8 mouse cellular contexts compared by ENCODE assay signal in genomic region chr11:69457006-69457579, GRCm38 (mm10). TPM values are rescaled to one million over a fixed set of nuclear protein-coding genes. Genes with fewer than 3 reads are reported as not detected.
A peak's percentile ranks its signal among the peaks of the same experiment; 100 is the strongest.
DNase-seq lines count a peak whose midpoint lies in the region; ATAC-seq lines count a peak whose summit lies in the region.

No protein-coding gene starts in this region.

- no peaks in the 10 kb centered on the region for H3K36me3 ChIP-seq in forebrain, embryonic 16.5 days (ENCODE audit: control insufficient read depth, insufficient read depth)
- H3K36me3 ChIP-seq in neural tube, embryonic 13.5 days = no peaks in the 10 kb centered on the region
- H3K36me3 ChIP-seq in intestine, embryonic 16.5 days (ENCODE audit: control insufficient read depth, insufficient read depth, low read length) = no peaks in the 10 kb centered on the region

- no peak overlapping the region for H3K4me3 ChIP-seq in forebrain, embryonic 16.5 days (replicated peaks; ENCODE audit: low read length)
- H3K4me3 ChIP-seq in neural tube, embryonic 13.5 days = no peak overlapping the region
- no peak overlapping the region for H3K4me3 ChIP-seq in intestine, embryonic 16.5 days (ENCODE audit: low read length)

- peak; percentile 50 to 67 for DNase-seq in cerebellum, postnatal 10 days
- no peak for DNase-seq in cerebellum, postnatal 25 days
- peak; percentile 79 for DNase-seq in Muller cell, postnatal 12 days (ENCODE audit: inconsistent ontology term)
- DNase-seq in kidney, postnatal 25 days = peak; percentile 49 to 78
- no peak for DNase-seq in cerebellum, adult 18-20 months

- H3K9me3 ChIP-seq in forebrain, embryonic 16.5 days (ENCODE audit: control insufficient read depth, low read length) = no peaks in the 10 kb centered on the region
- no peaks in the 10 kb centered on the region for H3K9me3 ChIP-seq in neural tube, embryonic 13.5 days
- no peaks in the 10 kb centered on the region for H3K9me3 ChIP-seq in intestine, embryonic 16.5 days (ENCODE audit: control insufficient read depth, low read length)

- ATAC-seq in forebrain, embryonic 16.5 days = peak; percentile 73; the same call in 1 of the 2 replicates
- ATAC-seq in neural tube, embryonic 13.5 days (ENCODE audit: low read depth) = peak; percentile 86; the same call in 1 of the 2 replicates
- no peak for ATAC-seq in intestine, embryonic 16.5 days

- no peak overlapping the region for H3K9ac ChIP-seq in forebrain, embryonic 16.5 days (replicated peaks; ENCODE audit: low read depth, low read length)
- H3K9ac ChIP-seq in neural tube, embryonic 13.5 days = no peak overlapping the region
- H3K9ac ChIP-seq in intestine, embryonic 16.5 days (ENCODE audit: low read depth, low read length) = no peak overlapping the region

- H3K27ac ChIP-seq in forebrain, embryonic 16.5 days (ENCODE audit: low read length) = no peak overlapping the region
- peak overlapping the region; percentile 59 for H3K27ac ChIP-seq in neural tube, embryonic 13.5 days (replicated peaks)
- no peak overlapping the region for H3K27ac ChIP-seq in intestine, embryonic 16.5 days (ENCODE audit: low read length)

- no peak overlapping the region for H3K4me2 ChIP-seq in forebrain, embryonic 16.5 days (ENCODE audit: low read length)
- no peak overlapping the region for H3K4me2 ChIP-seq in neural tube, embryonic 13.5 days
- H3K4me2 ChIP-seq in intestine, embryonic 16.5 days (ENCODE audit: low read depth, low read length) = no peak overlapping the region

- 31% methylated on average over 6 of the region's 6 CpGs for WGBS in forebrain, embryonic 16.5 days
- 25% methylated on average over 6 of the region's 6 CpGs for WGBS in neural tube, embryonic 13.5 days
- WGBS in intestine, embryonic 16.5 days = 32% methylated on average over 6 of the region's 6 CpGs

- H3K27me3 ChIP-seq in forebrain, embryonic 16.5 days (replicated peaks; ENCODE audit: control insufficient read depth, insufficient read depth, low read length) = no peaks in the 10 kb centered on the region
- no peaks in the 10 kb centered on the region for H3K27me3 ChIP-seq in neural tube, embryonic 13.5 days
- no peaks in the 10 kb centered on the region for H3K27me3 ChIP-seq in intestine, embryonic 16.5 days (replicated peaks; ENCODE audit: control insufficient read depth, insufficient read depth, low read length)

- H3K4me1 ChIP-seq in forebrain, embryonic 16.5 days (replicated peaks; ENCODE audit: control insufficient read depth, insufficient read depth, low read length) = no peaks in the 10 kb centered on the region
- H3K4me1 ChIP-seq in neural tube, embryonic 13.5 days (replicated peaks) = peaks cover 17% of the 10 kb centered on the region
- peaks cover 6% of the 10 kb centered on the region; the same call in 1 of the 2 replicates for H3K4me1 ChIP-seq in intestine, embryonic 16.5 days (ENCODE audit: control insufficient read depth, insufficient read depth, low read length)

RNA-seq across cellular contexts. Expression of gene Kdm6b, which starts 43.6 kb away (rescaled TPM):
- 48.4 and 52.8 TPM in 2 replicates for polyA plus RNA-seq in forebrain, embryonic 16.5 days (2015; fragmentation: Nextera tagmentation; extraction: Ambion mirVana)
- polyA plus RNA-seq in neural tube, embryonic 13.5 days (2015; fragmentation: Nextera tagmentation; extraction: Ambion mirVana) = 44.8 and 47.4 TPM in 2 replicates
- polyA plus RNA-seq in intestine, embryonic 16.5 days (2015; fragmentation: Nextera tagmentation; extraction: Ambion mirVana) = 17.6 and 18.8 TPM in 2 replicates

RNA-seq across cellular contexts. Expression of gene Tmem88, which starts 59.1 kb away (rescaled TPM):
- 5.9 and 6.2 TPM in 2 replicates for polyA plus RNA-seq in forebrain, embryonic 16.5 days (2015; fragmentation: Nextera tagmentation; extraction: Ambion mirVana)
- polyA plus RNA-seq in neural tube, embryonic 13.5 days (2015; fragmentation: Nextera tagmentation; extraction: Ambion mirVana) = 7.8 and 8.4 TPM in 2 replicates
- polyA plus RNA-seq in intestine, embryonic 16.5 days (2015; fragmentation: Nextera tagmentation; extraction: Ambion mirVana) = 30.8 and 31.0 TPM in 2 replicates

Comparison
In these comparisons a context has a peak if more than half of its experiments do, and no peak if none do; other contexts are left out.
1. DNase-seq: peak in cerebellum, postnatal 10 days (2 of 2), Muller cell, postnatal 12 days (single experiment) and kidney, postnatal 25 days (2 of 2); none in cerebellum, postnatal 25 days (0 of 2) and cerebellum, adult 18-20 months (0 of 2).